Mouse (Mus musculus): ENCODE data around the gene Kcnip4. TPM values are rescaled to one million over a fixed set of nuclear protein-coding genes. Genes with fewer than 3 reads are reported as not detected.
A peak's percentile ranks its signal among the peaks of the same experiment; 100 is the strongest.

Kcnip4 gene
- total RNA-seq, 2 experiments from 2014 or later = 55.1 TPM

GRCm38 (mm10) chr5:48623370-48623769 lies 901.3 kb downstream of the Kcnip4 start:
- DNase-seq (ENCODE audit: extremely low spot score in 1 of 2, low spot score in 1 of 2) = no peak

- no peak for DNase-seq (ENCODE audit: extremely low spot score in 1 of 2, low spot score in 1 of 2)
Observed at GRCm38 (mm10) chr5:48606916-48607315, 917.8 kb downstream of the Kcnip4 start.

GRCm38 (mm10) chr5:48606281-48606680 lies 918.4 kb downstream of the Kcnip4 start:
- no peak for DNase-seq (ENCODE audit: extremely low spot score in 1 of 2, low spot score in 1 of 2)

DNA sequence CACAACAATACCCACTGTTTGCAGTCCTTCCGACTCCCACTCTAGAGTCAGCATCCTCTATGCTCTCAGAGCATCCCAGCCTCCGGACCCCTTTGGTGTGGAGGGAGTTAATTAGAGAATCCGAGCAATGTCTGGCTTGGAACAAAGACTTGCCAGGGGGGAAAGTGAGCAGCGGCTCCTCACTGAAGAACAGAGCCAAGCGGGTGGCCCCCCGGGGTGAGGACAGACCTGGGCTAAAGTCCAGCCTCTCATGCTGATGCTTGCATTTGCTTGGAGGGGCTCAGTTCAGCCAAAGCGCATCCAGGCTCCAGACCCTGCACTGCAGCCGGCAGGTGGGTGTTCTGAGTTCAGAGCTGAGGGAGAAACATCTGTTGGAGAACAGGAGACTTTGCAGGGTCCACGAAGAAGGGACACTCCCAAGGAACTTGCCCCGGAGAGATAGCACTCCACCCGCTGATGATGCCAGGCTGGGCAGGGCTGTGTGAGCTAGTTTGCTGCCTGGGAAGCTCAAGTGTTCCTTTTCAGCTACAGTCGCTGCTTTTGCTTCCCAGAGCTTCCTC lies 925.1 kb downstream of the Kcnip4 start:
- no peak for DNase-seq (ENCODE audit: extremely low spot score in 1 of 2, low spot score in 1 of 2)

- DNase-seq (ENCODE audit: extremely low spot score in 1 of 2, low spot score in 1 of 2) = no peak
Observed at GRCm38 (mm10) chr5:48588014-48588413, 936.7 kb downstream of the Kcnip4 start.

- DNase-seq (ENCODE audit: extremely low spot score in 1 of 2, low spot score in 1 of 2) = no peak
Observed at GRCm38 (mm10) chr5:48583431-48583830, 941.3 kb downstream of the Kcnip4 start.

GRCm38 (mm10) chr5:48563996-48564587 lies 960.6 kb downstream of the Kcnip4 start:
- no peak for DNase-seq (ENCODE audit: extremely low spot score in 1 of 2, low spot score in 1 of 2)

DNA sequence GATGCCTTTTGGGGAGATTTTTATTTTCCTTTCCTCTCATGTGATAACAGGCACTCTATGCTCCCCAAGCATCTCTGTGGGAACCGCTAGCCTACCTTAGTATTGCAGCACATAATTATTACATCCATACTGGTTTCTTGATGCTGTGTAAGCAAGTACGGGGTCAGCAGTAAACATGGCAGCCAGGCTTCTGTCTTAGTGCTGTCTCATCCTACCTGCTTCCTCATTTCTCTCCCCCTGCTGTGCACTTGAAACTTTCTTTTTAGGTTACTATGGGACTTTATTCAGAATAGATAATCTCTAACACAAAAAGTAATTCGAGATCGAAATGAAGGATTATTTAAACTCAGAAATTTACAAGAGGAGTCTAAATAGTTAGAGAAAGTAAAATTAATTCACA lies 973.0 kb downstream of the Kcnip4 start:
- DNase-seq (ENCODE audit: extremely low spot score in 1 of 2, low spot score in 1 of 2) = no peak

GRCm38 (mm10) chr5:48545825-48546224 lies 978.9 kb downstream of the Kcnip4 start:
- DNase-seq (ENCODE audit: extremely low spot score in 1 of 2, low spot score in 1 of 2) = no peak

- no peak for DNase-seq (ENCODE audit: extremely low spot score in 1 of 2, low spot score in 1 of 2)
Observed at GRCm38 (mm10) chr5:48544784-48545734, 979.6 kb downstream of the Kcnip4 start.

GRCm38 (mm10) chr5:48518035-48518434 lies 1006.7 kb downstream of the Kcnip4 start:
- DNase-seq (ENCODE audit: extremely low spot score in 1 of 2, low spot score in 1 of 2) = no peak

GRCm38 (mm10) chr5:48513354-48513753 lies 1011.4 kb downstream of the Kcnip4 start:
- no peak for DNase-seq (ENCODE audit: extremely low spot score in 1 of 2, low spot score in 1 of 2)

GRCm38 (mm10) chr5:48511357-48511756 lies 1013.4 kb downstream of the Kcnip4 start:
- no peak for DNase-seq (ENCODE audit: extremely low spot score in 1 of 2, low spot score in 1 of 2)

DNA sequence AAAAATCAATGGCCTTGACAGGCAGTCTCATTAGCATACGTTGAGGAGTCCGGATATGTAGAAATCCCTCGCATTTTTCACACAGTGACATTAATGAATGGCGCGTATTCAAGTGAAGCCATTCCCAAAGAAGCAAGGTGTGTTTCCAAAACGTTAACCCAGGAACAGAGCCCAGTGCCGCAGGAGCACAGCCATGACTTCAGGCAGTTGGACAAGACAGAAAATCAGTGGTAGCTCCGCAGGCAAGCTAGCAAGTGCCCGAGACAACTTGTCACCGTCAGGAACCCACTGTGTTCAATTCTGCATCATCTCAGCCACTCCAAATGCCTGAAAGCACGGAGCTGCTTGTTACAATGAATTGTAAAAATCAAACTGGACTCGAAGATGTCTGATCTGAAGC lies 1014.5 kb downstream of the Kcnip4 start:
- no peak for DNase-seq (ENCODE audit: extremely low spot score in 1 of 2, low spot score in 1 of 2)

DNA sequence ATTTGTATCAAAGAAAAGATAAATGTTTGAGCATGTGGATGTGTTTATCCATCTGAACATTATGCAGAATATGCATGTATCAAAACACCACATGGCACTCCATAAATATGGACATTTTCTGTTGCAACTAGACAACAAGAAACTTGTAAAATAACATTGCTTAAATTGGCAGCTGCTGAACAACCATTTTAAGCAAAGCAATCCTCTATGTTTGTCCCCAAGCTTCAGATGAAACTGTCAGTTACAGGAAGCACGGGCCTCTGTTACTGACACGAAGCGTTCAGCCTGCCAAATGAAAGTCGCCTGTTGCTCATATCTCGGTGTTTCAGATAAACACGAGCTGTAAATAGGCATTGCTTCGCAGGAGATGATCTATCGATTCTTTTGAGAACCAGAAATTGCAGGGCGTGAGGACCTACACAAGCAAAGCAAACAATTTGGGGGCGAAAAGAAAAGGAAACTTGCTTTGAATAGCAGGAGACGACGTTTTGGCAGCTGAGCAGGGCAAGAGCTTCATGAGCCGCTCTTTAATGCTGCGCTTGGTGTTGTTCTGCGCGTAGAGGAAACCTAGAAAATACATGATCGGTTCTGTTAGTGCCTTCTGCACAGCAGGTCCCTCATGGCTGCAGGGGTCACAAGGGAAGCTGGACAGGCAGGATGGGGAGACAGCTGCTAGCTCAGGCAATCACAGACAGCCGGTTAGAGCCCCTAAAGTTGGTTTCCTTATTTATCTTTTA lies 1015.3 kb downstream of the Kcnip4 start:
- DNase-seq (ENCODE audit: extremely low spot score in 1 of 2, low spot score in 1 of 2) = peak; percentile 13 to 16

DNA sequence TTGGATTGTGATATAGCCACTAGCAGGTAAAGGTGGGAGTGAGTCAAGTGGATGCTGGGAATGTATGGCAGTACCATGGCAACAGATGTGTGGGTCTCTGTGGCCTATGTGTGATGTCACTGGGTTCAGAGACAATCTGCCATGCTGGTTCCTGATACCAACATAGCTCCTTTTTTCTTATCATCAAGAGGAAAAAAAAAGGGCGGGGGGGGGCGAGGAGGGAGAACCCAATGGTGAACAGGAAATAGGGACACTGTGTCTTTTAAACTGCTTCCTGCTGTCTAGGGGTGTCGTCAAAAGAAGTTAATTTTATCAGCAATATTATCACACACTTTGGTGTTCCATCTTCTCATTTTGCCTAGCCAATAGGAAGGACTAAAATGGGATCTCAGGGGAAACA lies 1021.6 kb downstream of the Kcnip4 start:
- DNase-seq (ENCODE audit: extremely low spot score in 1 of 2, low spot score in 1 of 2) = no peak

DNA sequence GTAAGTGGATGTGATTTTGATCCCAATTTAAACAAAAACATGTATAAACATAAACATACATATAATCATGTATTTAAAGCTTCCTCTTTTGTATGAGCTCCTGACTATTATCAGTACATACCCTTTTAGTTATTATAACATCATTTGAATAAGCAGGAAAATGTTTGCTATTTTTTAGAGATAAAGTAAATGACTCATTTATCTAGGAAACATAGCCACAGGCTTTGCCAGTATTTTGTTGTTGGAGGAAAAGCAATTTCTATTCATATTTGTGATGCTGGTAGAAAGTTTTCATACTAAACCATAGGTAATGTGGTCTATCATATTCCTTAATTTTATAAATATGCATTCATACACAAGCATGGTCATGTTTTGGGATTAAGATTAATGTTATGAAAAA lies 1022.3 kb downstream of the Kcnip4 start:
- no peak for DNase-seq (ENCODE audit: extremely low spot score in 1 of 2, low spot score in 1 of 2)

DNA sequence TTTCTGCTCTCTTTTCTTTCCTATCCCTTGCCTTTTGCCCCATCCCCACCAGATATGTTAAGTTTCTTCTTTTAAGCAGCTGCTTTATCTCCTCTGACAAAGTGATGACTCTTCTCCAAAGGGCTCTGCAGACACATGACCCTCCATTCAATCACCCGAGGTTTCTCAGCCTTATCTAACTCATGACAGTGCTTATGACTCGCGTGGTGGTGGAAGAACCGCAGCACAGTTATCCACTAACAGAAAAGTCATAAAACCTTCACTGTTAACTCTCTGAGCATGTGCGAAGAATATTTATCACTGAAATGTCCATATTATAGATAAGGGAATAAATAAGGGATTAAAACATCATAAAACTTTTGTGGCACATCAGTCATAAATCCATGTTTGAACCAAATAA lies 1024.5 kb downstream of the Kcnip4 start:
- no peak for DNase-seq (ENCODE audit: extremely low spot score in 1 of 2, low spot score in 1 of 2)

GRCm38 (mm10) chr5:48490864-48491477 lies 1033.7 kb downstream of the Kcnip4 start:
- DNase-seq (ENCODE audit: extremely low spot score in 1 of 2, low spot score in 1 of 2) = no peak

DNA sequence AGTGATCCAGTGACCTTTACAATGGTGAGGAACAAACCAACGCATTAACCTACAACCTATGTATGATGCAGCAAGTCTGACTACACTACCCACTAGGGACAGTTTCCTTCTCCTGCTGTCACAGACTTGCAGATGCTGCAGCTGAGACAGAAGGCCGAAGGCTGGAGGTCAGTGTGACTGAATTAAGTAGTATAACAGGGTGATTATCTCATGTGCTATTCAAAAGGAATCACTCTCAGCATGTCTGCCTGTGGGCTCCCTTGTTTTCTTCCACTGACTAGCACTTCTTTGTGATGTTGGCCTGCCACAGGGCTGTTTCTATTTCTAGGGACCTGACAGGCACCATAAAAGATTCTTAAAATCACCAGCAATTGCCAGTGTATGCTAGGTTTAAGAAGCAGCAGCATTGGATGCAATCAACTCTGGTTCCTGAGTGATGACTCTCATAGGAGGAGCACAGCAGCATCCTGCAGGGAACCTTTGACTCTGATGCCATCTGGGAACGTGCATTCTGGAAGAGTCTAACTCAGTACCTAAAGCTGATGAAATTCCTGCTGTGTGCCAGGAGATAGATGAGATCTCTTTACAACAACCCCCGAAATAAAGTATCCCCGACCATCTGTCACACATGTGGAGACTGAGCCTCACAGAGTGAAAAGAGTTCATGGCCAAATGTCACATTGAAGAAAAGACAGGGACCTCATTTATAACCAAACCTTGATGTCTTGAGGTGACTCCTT lies 1035.0 kb downstream of the Kcnip4 start:
- no peak for DNase-seq (ENCODE audit: extremely low spot score in 1 of 2, low spot score in 1 of 2)
